Mouse (Mus musculus) ES-E14 (cell line): ENCODE results near the gene Plekho2. TPM values are rescaled to one million over a fixed set of nuclear protein-coding genes. Genes with fewer than 3 reads are reported as not detected.

Experiments
- DNase-seq: peaks from one replicate; pipeline ENCODE4 v3.0.0-alpha.2; 2013; ENCODE audit warnings: low read depth, low spot score
- H3K27ac ChIP-seq: 2 replicates; pipeline ENCODE4 v1.5.1; 2012; ENCODE audit warnings: low read depth, mild to moderate bottlenecking, low read length, moderate library complexity, mixed read lengths; ENCODE audit not compliant: poor library complexity, insufficient read depth, severe bottlenecking
- H3K36me3 ChIP-seq: 2 replicates; pipeline ENCODE4 v1.6.1; 2012; ENCODE audit warnings: mild to moderate bottlenecking, low read length, moderate library complexity, mixed read lengths; ENCODE audit not compliant: control insufficient read depth, poor library complexity, insufficient read depth, severe bottlenecking
- H3K4me1 ChIP-seq, 2 experiments: fragments of 150-350 bp in 1 of 2; sonication (generic) in 1 of 2; 2 replicates each; pipeline ENCODE4 v1.6.1; 2012; ENCODE audit warnings: low read length in 2 of 2, mild to moderate bottlenecking in 1 of 2, mixed read lengths in 1 of 2; ENCODE audit not compliant: control insufficient read depth in 2 of 2, insufficient read depth in 2 of 2, poor library complexity in 1 of 2
- H3K4me3 ChIP-seq, 2 experiments: fragments of 150-350 bp in 1 of 2; sonication (generic) in 1 of 2; 2 replicates each; pipeline ENCODE4 v1.5.1; 2012; ENCODE audit warnings: low read length in 2 of 2, low read depth in 1 of 2, mild to moderate bottlenecking in 1 of 2, mixed read lengths in 1 of 2; ENCODE audit not compliant: insufficient read depth in 1 of 2, poor library complexity in 1 of 2, severe bottlenecking in 1 of 2
- H3K9ac ChIP-seq: 2 replicates; pipeline ENCODE4 v1.6.1; 2012; ENCODE audit warnings: low read depth, mild to moderate bottlenecking, low read length, mixed read lengths; ENCODE audit not compliant: poor library complexity, insufficient read depth, severe bottlenecking
- H3K9me3 ChIP-seq: fragments of 150-350 bp; sonication (generic); 2 replicates; pipeline ENCODE4 v1.6.1; 2012; ENCODE audit warnings: low read depth, mild to moderate bottlenecking, low read length; ENCODE audit not compliant: control insufficient read depth, insufficient read depth
- CHD2 ChIP-seq: IDR thresholded peaks from 2 replicates; pipeline ENCODE4 v1.6.1; 2014; ENCODE audit warnings: mild to moderate bottlenecking, low read depth, low read length, inconsistent platforms
- HCFC1 ChIP-seq: IDR thresholded peaks from 2 replicates; pipeline ENCODE4 v1.6.1; 2012; ENCODE audit warnings: low read length, inconsistent platforms, borderline replicate concordance; ENCODE audit not compliant: insufficient read depth
- MAFK ChIP-seq: IDR thresholded peaks from 2 replicates; pipeline ENCODE4 v1.6.1; 2014; ENCODE audit warnings: mild to moderate bottlenecking, low read depth, low read length, inconsistent platforms; ENCODE audit not compliant: insufficient read depth
- ZC3H11A ChIP-seq: IDR thresholded peaks from 2 replicates; pipeline ENCODE4 v1.6.1; 2012; ENCODE audit warnings: low read depth, mild to moderate bottlenecking, inconsistent platforms, low read length, borderline replicate concordance
- ZNF384 ChIP-seq: IDR thresholded peaks from 2 replicates; pipeline ENCODE4 v1.6.1; 2012; ENCODE audit warnings: low read depth, low read length, inconsistent platforms
- in situ Hi-C, 2 experiments: fragments of 600-800 bp; cut with MboI; formaldehyde crosslinking; loops; one replicate each; pipeline ENCODE4 v1.15.1; 2025; ENCODE audit warnings: low sequenced_read_pairs in 2 of 2, inconsistent platforms in 1 of 2; ENCODE audit not compliant: unreplicated experiment in 2 of 2
- total RNA-seq: library from RNA; depleted of rRNA; stranded (reverse); fragments of 300-350 nt; gene quantifications from 2 replicates; pipeline ENCODE4 v1.2.3, GENCODE M21; 2012

Plekho2 gene
- total RNA-seq, 1 experiment: 5.4 TPM

GRCm38 (mm10) chr9:65535191-65535722, 44.6 kb downstream of the Plekho2 start:
- in situ Hi-C loops: no loop called here
- Histone ChIP-seq H3K9ac (no peak overlapping the region), H3K4me1 (no peaks in the 10 kb centered on the region), H3K4me3 (no peak overlapping the region), H3K9me3 (no peaks in the 10 kb centered on the region), H3K27ac (no peak overlapping the region), H3K36me3 (no peaks in the 10 kb centered on the region)
- no peak for DNase-seq
- TF ChIP-seq ZNF384 (no peak), HCFC1 (no peak), MAFK (no peak), CHD2 (no peak), ZC3H11A (no peak)

- no peak for DNase-seq
- Histone ChIP-seq H3K4me3 (no peak overlapping the region), H3K9me3 (no peaks in the 10 kb centered on the region), H3K4me1 (no peaks in the 10 kb centered on the region), H3K36me3 (no peaks in the 10 kb centered on the region), H3K27ac (no peak overlapping the region), H3K9ac (no peak overlapping the region)
- no peak for TF ChIP-seq ZC3H11A
- TF ChIP-seq ZNF384: no peak
- TF ChIP-seq CHD2: no peak
- in situ Hi-C loops: no loop called here
Measured at GRCm38 (mm10) chr9:65534111-65534510, 45.7 kb downstream of the Plekho2 start.

- in situ Hi-C loops: no loop called here
- no peak for DNase-seq
- no peaks in the 10 kb centered on the region for H3K36me3 ChIP-seq
- no peak overlapping the region for H3K9ac ChIP-seq
- no peaks in the 10 kb centered on the region for H3K9me3 ChIP-seq
- H3K4me1 ChIP-seq: no peaks in the 10 kb centered on the region
- no peak overlapping the region for H3K4me3 ChIP-seq
- no peak for TF ChIP-seq ZNF384
- TF ChIP-seq HCFC1: no peak
- no peak for TF ChIP-seq CHD2
- TF ChIP-seq ZC3H11A: no peak
- no peak for TF ChIP-seq MAFK
- no peak overlapping the region for H3K27ac ChIP-seq
Measured at GRCm38 (mm10) chr9:65532986-65533385, 46.9 kb downstream of the Plekho2 start.

GRCm38 (mm10) chr9:65531283-65531682, 48.6 kb downstream of the Plekho2 start:
- DNase-seq: no peak
- no peak overlapping the region for H3K9ac ChIP-seq
- no peaks in the 10 kb centered on the region for H3K9me3 ChIP-seq
- in situ Hi-C loops: no loop called here
- H3K4me3 ChIP-seq: no peak overlapping the region
- H3K27ac ChIP-seq: no peak overlapping the region
- 0 out of 4 replicates have a peak, but pooled peaks cover 0 to 2% of the 10 kb centered on the region in 2 experiments for H3K4me1 ChIP-seq
- no peaks in the 10 kb centered on the region for H3K36me3 ChIP-seq
- TF ChIP-seq ZNF384: no peak
- TF ChIP-seq ZC3H11A: no peak

- DNase-seq: no peak
- Histone ChIP-seq H3K4me3 (no peak overlapping the region), H3K4me1 (0 out of 4 replicates have a peak, but pooled peaks cover 0 to 2% of the 10 kb centered on the region in 2 experiments), H3K9ac (no peak overlapping the region), H3K27ac (no peak overlapping the region; the same call in 1 of the 2 replicates), H3K36me3 (no peaks in the 10 kb centered on the region), H3K9me3 (no peaks in the 10 kb centered on the region)
- in situ Hi-C loops: no loop called here
- TF ChIP-seq HCFC1 (no peak), ZNF384 (no peak), CHD2 (no peak), MAFK (no peak), ZC3H11A (no peak)
Measured at GRCm38 (mm10) chr9:65529659-65530058, 50.2 kb downstream of the Plekho2 start.
